Mouse (Mus musculus) ES-E14 (cell line): ENCODE measurements around the gene Dcaf15.

ENCODE experiments used
- HCFC1 ChIP-seq: IDR thresholded peaks from 2 replicates; pipeline ENCODE4 v1.6.1; 2012; ENCODE audit warnings: low read length, inconsistent platforms, borderline replicate concordance; ENCODE audit not compliant: insufficient read depth
- ZNF384 ChIP-seq: IDR thresholded peaks from 2 replicates; pipeline ENCODE4 v1.6.1; 2012; ENCODE audit warnings: low read depth, low read length, inconsistent platforms

GRCm38 (mm10) chr8:84149181-84149580 is 44.6 kb upstream of the Dcaf15 start:
- no peak for TF ChIP-seq ZNF384
- TF ChIP-seq HCFC1 = no peak
